Mouse (Mus musculus) heart, postnatal 0 days (tissue): ENCODE data around the gene Ntm. TPM values are rescaled to one million over a fixed set of nuclear protein-coding genes. Genes with fewer than 3 reads are reported as not detected.

Experiments used
- ATAC-seq: fragments of 200-750 bp; cut with Nextera tagmentation; 2 replicates; pipeline ENCODE4 v1.8.0; 2017; ENCODE audit warnings: low read depth, moderate number of reproducible peaks, moderate library complexity; ENCODE audit not compliant: insufficient read depth
- DNase-seq: peaks from one replicate; pipeline ENCODE4 v3.0.0-alpha.2; 2016; ENCODE audit warnings: low spot score
- H3K27ac ChIP-seq: fragments of 300-500 bp; sonication (generic); 2 replicates; pipeline ENCODE4 v1.5.1; 2014; ENCODE audit warnings: low read depth, mild to moderate bottlenecking
- H3K27me3 ChIP-seq: fragments of 300-500 bp; sonication (generic); 2 replicates; pipeline ENCODE4 v1.6.1; 2014; ENCODE audit warnings: low read length, mixed read lengths; ENCODE audit not compliant: control insufficient read depth, insufficient read depth
- H3K36me3 ChIP-seq: fragments of 300-500 bp; sonication (generic); replicated peaks from 2 replicates; pipeline ENCODE4 v1.6.1; 2014; ENCODE audit warnings: low read length, mixed read lengths; ENCODE audit not compliant: control insufficient read depth, insufficient read depth
- H3K4me1 ChIP-seq: fragments of 300-500 bp; sonication (generic); 2 replicates; pipeline ENCODE4 v1.6.1; 2014; ENCODE audit warnings: antibody characterized with exemption; ENCODE audit not compliant: control insufficient read depth, insufficient read depth
- H3K4me2 ChIP-seq: fragments of 300-500 bp; sonication (generic); 2 replicates; pipeline ENCODE4 v1.6.1; 2014; ENCODE audit warnings: low read depth, mild to moderate bottlenecking, low read length, moderate library complexity
- H3K4me3 ChIP-seq: fragments of 300-500 bp; sonication (generic); 2 replicates; pipeline ENCODE4 v1.5.1; 2014; ENCODE audit warnings: low read depth, low read length
- H3K9ac ChIP-seq: fragments of 300-500 bp; sonication (generic); replicated peaks from 2 replicates; pipeline ENCODE4 v1.6.1; 2014; ENCODE audit warnings: low read depth, low read length, mixed read lengths
- H3K9me3 ChIP-seq: fragments of 300-500 bp; sonication (generic); replicated peaks from 2 replicates; pipeline ENCODE4 v1.6.1; 2016; ENCODE audit warnings: low read length; ENCODE audit not compliant: control insufficient read depth
- CTCF ChIP-seq: IDR thresholded peaks from 2 replicates; pipeline ENCODE4 v1.5.1; 2016; ENCODE audit warnings: antibody characterized with exemption, control low read depth, low read depth
- EP300 ChIP-seq: IDR thresholded peaks from 2 replicates; pipeline ENCODE4 v1.6.1; 2016; ENCODE audit warnings: antibody characterized with exemption, low read depth
- WGBS: fragments of 180-500 bp; shearing (Covaris S2); extraction: QIAGEN DNeasy Blood & Tissue Kit; methylation state at CpG from one replicate; pipeline ENCODE4 v1.1.7; 2014; 5-methylcytosine and 5-hydroxymethylcytosine counted together
- polyA plus RNA-seq: library from polyadenylated mRNA; unstranded; fragments of >200 nt; fragmentation: Nextera tagmentation; extraction: Ambion mirVana; gene quantifications from 2 replicates; pipeline ENCODE4 v1.2.1, GENCODE M21; 2015
- total RNA-seq: library from RNA; depleted of rRNA; stranded (reverse); fragments of >200 nt; gene quantifications from 2 replicates; pipeline ENCODE4 v1.2.3, GENCODE M21; 2014; ENCODE audit warnings: low replicate concordance

Ntm gene
- total and polyA plus RNA-seq, 2 experiments from 2014 or later: 7.1 to 8.8 TPM

GRCm38 (mm10) chr9:29393136-29393535 is 569.8 kb downstream of the Ntm start:
- ATAC-seq (no peak), DNase-seq (no peak)
- Histone ChIP-seq H3K4me3 (no peak overlapping the region), H3K4me1 (peaks cover 32% of the 10 kb centered on the region), H3K36me3 (no peaks in the 10 kb centered on the region), H3K4me2 (no peak overlapping the region), H3K27me3 (no peaks in the 10 kb centered on the region), H3K27ac (no peak overlapping the region), H3K9me3 (no peaks in the 10 kb centered on the region), H3K9ac (no peak overlapping the region)
- WGBS: 88% methylated on average over 4 of the region's 4 CpGs
- TF ChIP-seq CTCF: no peak

GRCm38 (mm10) chr9:29390796-29391517 is 572.0 kb downstream of the Ntm start:
- Histone ChIP-seq H3K4me3 (no peak overlapping the region), H3K27me3 (no peaks in the 10 kb centered on the region), H3K36me3 (no peaks in the 10 kb centered on the region), H3K27ac (no peak overlapping the region), H3K4me2 (no peak overlapping the region), H3K4me1 (peaks cover 31% of the 10 kb centered on the region), H3K9me3 (no peaks in the 10 kb centered on the region), H3K9ac (no peak overlapping the region)
- DNase-seq (no peak), ATAC-seq (no peak)
- 42% methylated on average over 11 of the region's 11 CpGs for WGBS
- TF ChIP-seq CTCF: no peak
- no peak for TF ChIP-seq EP300

- Histone ChIP-seq H3K27me3 (no peaks in the 10 kb centered on the region), H3K9me3 (no peaks in the 10 kb centered on the region), H3K9ac (no peak overlapping the region), H3K27ac (no peak overlapping the region), H3K4me1 (peaks cover 25% of the 10 kb centered on the region), H3K36me3 (no peaks in the 10 kb centered on the region), H3K4me2 (no peak overlapping the region), H3K4me3 (no peak overlapping the region)
- TF ChIP-seq CTCF (no peak), EP300 (no peak)
- DNase-seq (no peak), ATAC-seq (no peak)
- WGBS: 58% methylated on average over 7 of the region's 7 CpGs
These were observed 573.7 kb downstream of the Ntm start for GRCm38 (mm10) chr9:29389224-29389623.

GRCm38 (mm10) chr9:29387136-29387535 is 575.8 kb downstream of the Ntm start:
- no peak overlapping the region for H3K9ac ChIP-seq
- H3K4me3 ChIP-seq: no peak overlapping the region
- H3K27me3 ChIP-seq: no peaks in the 10 kb centered on the region
- ATAC-seq: no peak
- DNase-seq: no peak
- H3K9me3 ChIP-seq: no peaks in the 10 kb centered on the region
- peaks cover 25% of the 10 kb centered on the region for H3K4me1 ChIP-seq
- no peaks in the 10 kb centered on the region for H3K36me3 ChIP-seq
- TF ChIP-seq CTCF (no peak), EP300 (no peak)
- WGBS: 60% methylated on average over 4 of the region's 4 CpGs
- H3K4me2 ChIP-seq: no peak overlapping the region
- H3K27ac ChIP-seq: no peak overlapping the region

GRCm38 (mm10) chr9:29377172-29378002 is 585.6 kb downstream of the Ntm start:
- Histone ChIP-seq H3K4me1 (no peaks in the 10 kb centered on the region), H3K27ac (no peak overlapping the region), H3K4me2 (no peak overlapping the region), H3K9me3 (no peaks in the 10 kb centered on the region), H3K27me3 (no peaks in the 10 kb centered on the region), H3K4me3 (no peak overlapping the region), H3K9ac (no peak overlapping the region), H3K36me3 (no peaks in the 10 kb centered on the region)
- TF ChIP-seq CTCF: no peak
- DNase-seq (no peak), ATAC-seq (no peak)
- 73% methylated on average over 12 of the region's 12 CpGs for WGBS
